Mouse (Mus musculus) spleen, adult 18-20 months (tissue): ENCODE results near the gene Fam131c.
A peak's percentile ranks its signal among the peaks of the same experiment; 100 is the strongest.

Source experiments
- DNase-seq, 2 experiments: peaks; one replicate each; pipeline ENCODE4 v3.0.0; 2022; ENCODE audit warnings: mixed read lengths in 2 of 2

Fam131c gene

DNA sequence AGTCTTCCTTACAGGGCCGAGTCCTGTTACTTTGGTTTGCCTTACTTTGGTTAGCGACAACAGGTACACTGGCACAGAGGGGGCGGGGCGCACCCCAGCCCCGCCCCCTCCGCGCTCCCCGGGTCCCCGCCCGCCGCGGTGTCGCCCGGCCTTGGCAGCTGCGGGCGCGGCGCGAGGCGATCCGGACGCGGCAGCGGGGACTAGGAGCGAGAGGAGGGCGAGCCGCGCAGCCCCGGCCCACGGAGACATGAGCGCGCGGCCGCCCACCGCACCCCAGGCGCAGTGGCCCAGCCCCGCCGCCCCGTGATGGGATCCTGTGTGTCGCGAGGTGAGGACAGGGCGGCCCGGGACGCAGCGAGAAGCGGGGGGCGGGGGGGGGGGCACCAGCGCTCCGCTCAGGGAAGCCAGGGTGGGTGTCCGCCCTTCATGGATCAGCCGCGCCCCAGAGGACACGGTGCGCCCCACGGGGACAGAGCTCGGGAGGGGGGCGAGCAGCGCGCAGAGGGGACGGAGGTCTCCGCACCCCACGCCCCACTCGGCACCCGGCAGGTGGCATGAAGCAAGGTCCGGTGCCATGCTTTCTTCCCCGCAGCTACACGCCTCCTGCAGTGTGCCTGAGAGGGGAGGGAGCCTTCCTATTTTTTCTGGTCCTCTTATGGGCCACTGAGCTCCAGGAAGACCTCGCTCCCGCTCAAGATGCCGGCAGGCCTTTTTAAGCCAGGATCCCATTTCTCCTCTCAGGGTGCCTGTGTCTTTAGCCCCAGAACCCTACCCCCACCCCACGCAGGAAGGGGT is at the start of gene Fam131c:
TSS of gene Fam131c (plus strand) at position 224 of the 795 bp plus-strand sequence.
- DNase-seq, result peak in 1 of 2 experiments; percentile 8

DNA sequence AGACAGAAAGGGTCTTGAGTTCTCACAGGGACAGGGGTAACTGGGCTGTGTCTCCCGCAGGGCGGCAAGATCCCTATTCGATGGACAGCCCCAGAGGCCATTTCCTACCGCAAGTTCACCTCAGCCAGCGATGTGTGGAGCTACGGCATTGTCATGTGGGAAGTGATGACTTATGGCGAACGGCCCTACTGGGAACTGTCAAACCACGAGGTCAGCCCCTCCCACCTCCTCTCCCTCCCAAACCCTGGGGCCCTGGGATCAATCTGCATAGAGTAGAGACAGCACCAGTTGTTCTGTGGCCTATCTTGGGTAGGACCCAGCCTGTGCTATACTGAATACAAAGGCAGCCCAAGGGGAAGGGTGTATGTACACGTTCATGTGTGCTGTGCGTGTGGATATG is 45.5 kb upstream of the Fam131c start:
- no peak for DNase-seq

DNA sequence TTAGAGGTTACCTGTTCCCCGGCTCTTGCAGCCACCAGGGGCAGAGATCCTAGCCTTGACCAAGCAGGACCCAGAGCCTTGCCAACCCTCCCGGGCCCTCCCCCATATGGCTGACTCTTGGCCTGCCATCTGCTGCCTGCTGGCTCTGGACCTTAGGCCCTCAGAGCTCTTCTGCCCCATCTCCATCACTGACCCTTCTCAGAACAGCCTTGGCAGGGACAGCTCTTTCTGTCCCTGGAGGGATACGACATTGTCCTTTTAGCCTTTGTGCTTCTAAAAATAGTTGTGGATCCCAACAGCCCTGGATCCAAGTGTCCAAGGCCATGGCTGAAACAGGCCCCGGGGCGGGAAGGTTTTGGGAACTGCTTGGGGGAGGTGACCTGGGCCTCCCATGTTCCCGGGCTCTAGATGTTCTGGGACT is 43.2 kb upstream of the Fam131c start:
- DNase-seq, result no peak

DNA sequence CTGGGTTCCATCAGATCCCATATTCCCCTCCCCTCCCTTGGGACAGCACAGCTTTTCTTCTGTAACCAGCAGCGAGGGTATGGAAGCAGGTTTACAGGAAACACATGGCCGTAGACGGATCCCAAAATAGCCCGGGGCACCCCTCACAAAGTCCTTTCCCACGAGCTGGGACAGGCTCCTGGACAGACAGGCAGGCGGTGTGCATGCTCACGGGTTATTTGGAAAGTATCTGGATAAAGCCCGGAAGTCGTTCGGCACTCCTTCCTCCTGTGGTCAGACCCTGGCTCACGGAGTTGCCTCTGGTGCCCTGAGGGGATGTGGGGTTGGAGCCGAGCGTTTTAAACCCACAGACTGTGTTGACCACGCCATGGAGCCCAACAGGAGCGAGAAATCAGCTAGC is 42.4 kb upstream of the Fam131c start:
- no peak for DNase-seq

DNA sequence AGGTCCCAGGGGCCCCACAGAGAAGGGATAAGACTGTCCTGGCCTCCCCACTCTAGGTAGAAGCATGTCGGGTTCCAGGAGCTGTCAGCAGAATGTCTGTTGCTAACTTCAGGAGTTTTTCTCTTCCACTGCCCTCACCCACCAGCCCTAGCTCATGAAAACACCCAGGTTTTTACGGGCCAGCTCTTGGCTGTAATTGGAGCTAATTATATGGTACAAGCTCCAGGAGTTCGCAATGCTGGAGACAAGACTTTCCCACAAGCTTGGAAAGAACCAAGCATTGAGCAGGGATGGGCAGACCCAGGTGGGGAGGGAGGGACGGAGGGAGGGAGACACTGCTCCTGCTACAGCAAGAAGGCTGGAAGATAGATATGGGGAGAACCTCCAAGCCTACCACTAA is 40.9 kb upstream of the Fam131c start:
- no peak for DNase-seq

DNA sequence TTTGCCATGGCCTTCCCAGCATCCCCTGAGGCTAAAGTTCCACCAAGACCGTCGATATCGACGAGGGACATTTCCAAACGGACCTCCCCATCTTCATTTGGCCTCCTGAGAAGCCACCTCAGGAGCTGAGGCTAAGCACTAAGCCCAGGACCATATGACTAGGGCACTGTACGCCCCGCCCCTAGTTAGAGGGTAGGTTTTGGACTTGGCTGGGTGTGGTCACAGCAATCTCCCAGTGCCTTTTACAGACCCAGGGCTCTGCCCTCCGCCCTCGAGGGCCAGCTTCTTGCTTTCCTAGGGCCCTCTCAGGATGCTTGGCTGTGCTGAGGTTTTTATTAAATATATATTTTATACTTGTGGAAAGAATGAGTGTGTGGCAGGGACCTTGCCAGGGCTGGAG is 39.3 kb upstream of the Fam131c start:
- no peak for DNase-seq

DNA sequence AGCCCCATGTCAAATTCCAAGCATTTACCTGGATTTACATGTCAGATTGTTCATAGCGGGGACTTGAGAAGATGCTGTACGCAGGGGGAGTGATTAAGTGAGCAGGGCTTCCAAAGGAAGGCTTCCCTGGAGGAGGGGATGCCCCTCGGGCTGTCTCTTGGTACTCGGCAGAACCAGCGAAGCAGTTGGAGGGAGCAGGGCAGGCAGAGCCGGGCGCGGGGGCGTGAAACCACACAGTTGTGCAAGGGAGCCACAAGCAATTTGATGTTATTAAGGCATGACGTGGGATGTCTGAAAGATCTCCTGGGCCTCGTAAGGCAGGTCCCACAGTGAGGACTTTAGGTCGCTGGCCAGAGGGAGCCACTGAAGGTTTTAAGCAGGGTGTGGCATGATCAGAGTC is 38.1 kb upstream of the Fam131c start:
- no peak for DNase-seq

DNA sequence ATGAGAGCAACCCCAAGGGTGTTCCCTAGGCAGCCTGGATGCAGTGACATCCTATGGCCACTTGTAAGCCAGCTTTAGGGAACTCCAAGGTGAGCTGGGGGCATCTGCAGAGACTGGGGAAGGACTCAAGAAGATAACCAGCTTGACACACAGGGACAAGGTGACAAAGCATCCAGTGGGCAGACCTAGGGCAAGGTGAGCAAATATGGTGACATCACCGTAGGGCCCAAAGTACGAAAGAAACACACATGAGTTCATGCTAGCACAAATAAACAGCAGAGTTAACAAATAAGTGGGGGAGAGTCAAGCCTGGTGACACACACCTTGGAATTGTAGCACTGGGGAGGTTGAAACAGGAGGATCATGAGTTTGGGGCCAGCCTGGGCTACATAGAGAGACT is 36.6 kb upstream of the Fam131c start:
- DNase-seq, result no peak

DNA sequence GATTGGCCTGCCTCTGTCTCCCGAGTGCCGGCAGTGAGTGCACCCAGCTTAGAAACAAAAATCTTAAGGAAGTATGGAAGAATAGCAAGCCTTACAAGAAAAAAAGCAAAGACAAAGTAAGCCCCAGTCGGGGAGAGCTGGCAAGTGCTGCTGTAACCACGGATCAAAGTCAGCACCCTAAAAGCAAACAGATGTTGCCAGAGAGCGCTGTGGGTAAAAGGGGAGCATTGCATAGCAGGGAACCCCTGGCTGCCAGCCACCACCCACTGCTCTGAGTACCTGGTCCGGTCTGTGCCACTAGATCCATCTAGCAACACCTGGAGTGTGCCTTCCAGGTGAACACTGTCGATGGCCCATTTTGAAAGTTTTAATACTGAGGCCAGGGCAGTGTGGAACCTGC is 35.8 kb upstream of the Fam131c start:
- no peak for DNase-seq

DNA sequence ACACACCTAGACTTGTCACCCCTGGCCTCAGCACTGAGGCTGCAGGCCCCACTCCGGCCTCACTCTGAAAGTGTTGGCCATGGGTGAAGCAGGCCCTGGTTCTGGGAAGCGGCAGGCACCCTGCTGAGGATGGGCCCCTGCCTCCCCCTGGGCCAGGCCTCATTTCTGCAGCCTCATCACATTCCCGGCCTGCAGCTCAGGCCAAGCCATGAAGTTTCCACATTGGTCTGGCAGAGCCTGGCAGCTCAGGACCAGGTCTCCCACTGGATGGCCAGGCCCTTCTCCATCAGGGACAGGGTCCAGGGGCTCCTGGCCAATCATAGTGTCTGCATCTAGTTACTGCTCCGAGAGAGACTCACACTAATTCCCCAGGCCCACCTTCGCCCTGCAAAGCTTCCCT is 33.3 kb upstream of the Fam131c start:
- no peak for DNase-seq

DNA sequence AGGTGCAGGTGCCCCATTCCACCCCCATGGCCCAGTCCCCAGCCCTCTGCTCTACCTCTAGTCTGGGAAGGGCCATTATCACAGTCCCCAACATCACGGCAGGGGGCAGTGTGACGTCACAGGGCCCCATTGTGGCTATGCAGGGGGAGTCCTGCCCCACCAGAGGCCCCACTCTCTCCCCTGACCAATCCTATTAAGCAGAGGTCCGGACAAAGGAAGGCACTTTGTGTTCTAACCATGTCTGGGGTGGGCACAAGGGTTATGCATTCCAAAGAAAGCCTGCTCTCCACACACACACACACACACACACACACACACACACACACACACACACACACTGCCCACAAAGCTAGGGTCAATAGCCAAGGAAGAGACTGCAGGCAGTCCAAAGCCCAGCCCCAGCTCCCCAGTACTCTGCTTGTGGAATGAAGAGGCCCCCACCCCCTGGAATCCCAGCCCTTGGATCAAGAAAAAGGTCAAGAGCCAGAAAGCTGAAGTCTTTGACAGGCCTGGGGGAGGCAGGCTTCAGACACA is 32.7 kb upstream of the Fam131c start:
- no peak for DNase-seq

DNA sequence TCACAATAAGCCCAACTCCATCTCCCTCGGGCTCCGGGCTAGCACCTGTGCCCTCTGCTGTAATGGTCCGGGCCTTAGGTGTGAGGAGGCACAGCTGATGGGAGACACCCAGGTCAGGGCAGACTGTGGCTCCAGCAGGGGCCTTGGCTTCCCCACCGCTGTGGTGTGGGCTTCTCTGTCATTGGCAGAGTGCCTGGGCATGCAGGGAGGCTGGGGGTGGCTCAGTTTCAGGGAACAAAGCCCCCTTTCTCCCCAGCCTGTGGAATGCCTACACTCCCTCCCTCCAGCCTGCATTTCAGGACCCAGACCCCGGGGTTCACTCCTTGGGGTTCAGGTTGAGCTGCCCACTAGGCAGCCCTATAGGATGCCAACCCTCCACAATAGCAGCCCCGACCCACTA is 31.8 kb upstream of the Fam131c start:
- DNase-seq, result no peak

DNA sequence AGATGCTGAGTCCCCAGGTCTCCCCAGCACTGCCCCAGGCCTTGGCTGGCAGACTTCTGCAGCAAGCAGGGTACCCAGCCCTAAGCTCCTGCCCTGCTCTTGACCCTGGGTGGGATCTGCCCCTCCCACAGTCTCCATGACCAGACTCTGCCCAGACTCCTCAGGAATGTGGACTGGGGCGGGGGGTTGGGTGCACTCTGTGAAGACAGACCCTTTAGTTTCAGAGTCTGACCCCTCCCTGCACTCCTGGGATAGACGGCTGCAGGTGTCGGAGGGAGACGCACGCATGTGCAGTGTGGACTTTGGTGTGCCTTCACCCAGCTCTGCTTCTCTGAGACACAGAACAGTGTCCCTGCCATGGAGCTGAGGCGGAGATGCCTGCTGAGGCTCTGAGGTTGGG is 30.0 kb upstream of the Fam131c start:
- DNase-seq, result no peak

DNA sequence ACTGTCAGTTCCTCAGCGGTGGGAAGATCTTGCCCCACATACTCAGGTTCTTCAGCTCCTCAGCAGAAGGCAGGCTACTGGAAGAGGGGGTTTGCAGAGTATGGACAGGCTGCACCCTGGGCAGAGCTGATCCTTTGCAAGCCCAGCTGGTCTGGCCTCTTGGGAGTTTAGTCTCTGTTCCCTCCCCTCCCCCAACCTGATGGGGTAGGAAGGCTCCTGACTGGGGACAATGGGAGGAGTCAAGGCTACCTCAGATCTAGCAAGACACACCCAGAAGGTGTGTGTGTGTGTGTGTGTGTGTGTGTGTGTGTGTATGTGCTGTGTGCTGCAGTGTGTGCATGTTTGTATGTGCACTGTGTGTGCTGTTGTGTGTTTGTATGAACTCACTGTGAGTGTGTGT is 29.2 kb upstream of the Fam131c start:
- no peak for DNase-seq

DNA sequence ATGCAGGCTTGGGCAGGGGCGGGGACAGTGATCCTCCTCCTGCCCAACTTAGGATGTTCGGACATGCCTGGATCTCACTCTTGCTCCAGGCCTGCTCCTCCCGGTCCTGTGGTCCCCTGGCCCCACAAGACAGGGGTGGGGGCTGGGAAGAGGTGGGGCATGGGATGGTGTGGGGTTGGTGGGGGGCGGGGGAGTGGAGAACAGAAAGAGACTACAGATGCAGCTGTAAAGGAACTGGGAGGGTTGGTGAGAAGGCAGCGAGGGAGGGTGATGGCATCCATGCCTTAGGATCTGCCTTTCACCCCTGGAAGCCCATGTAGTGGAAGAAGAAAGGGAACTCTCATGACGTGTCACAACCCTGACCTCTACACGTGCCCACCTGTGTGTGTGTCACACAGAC is 26.5 kb upstream of the Fam131c start:
- no peak for DNase-seq

DNA sequence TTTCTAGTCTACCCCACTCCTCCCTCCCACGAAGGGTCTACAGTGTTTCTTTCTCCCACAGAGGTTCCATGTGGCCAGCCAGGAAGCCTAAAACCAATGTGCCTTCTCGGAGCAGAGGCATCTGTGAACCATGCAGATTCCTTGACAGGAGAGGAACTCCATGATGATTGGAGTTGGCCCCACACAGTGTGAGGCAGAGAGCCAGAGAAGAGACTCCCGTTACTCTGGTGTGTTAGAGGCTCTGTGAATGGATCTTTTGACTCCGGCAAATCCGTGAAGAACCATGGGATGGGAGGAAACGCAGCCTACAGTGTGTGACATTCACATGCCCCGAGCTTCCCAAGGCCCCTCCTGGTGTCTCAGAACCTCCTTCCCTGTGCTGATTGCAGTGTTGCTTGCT is 24.5 kb upstream of the Fam131c start:
- no peak for DNase-seq

DNA sequence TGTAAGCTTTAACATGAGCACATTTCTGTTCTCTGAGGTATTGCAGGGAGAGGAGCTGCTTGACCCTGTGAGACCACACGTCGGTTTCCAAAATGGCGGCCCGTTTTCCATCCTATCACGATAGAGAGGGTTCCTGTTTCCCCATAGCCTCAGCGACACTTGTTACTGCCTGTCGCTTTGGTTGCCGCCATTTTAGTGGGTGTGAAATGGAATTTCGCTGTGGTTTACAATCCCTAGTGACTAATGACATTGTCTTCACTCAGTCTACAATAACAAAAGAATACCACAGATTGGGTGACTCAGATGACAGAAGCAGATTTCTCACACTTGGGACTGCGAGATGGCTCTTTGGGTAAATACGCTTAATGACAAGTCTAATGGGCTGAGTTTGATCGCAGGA is 22.8 kb upstream of the Fam131c start:
- no peak for DNase-seq

DNA sequence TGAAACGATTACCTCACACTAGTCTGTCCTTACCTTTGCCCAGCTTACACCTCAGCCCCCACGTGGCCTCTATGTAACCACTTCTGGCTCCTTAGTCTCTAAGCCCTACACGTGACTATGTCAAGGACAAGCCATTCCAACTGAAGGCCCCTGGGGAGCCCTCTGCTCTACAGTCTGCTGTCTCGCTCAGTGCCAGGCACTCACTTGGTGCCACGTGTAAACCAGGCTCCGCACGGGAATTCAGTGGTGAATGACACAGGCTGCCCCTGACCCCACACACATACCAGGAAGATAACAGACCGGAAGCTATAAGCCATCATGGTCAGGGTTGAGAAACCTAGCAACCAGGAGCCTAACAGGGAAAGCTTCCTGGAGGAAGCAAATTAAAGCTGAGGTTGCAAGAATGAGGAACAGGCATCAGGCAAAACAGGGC is 20.6 kb upstream of the Fam131c start:
- DNase-seq, result no peak

DNA sequence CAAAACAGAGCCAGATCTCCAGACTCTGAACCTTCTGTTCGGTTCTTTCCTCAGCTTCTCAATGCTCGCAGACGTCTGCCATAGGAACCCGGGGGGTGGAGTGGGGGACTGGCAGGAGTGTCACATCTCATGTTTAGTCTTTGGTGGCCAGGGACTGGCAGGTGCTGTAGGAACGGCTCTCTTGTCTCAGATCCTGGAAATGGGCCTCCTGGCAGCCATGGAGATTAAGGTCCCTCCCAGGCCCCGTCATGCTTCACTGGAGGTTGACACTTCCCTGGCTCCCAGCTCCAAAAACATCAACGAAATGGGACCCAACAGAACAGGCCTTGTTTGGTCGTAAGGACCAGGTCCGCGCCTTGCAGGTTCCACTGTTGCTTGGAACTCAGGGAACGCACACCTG is 19.4 kb upstream of the Fam131c start:
- no peak for DNase-seq

DNA sequence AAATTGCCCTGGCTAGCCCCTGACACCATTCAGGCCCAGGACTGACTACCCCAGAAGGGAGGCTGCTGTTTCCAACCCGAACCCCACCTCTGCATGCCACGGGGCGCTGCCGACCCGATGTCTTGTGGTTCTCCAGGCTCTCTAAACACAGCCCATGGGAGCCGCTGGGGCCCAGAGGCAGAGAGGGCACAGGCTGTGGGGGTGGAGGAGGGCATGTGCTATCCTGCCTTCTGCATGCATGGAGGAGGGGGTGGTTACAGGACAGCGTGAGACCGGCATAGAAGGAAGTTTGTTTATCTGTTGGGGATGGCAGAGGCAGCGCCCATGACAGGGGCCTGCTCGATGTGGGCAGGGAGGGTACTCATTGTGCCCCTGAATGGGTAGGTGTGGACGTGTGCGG is 18.0 kb upstream of the Fam131c start:
- DNase-seq, result no peak

DNA sequence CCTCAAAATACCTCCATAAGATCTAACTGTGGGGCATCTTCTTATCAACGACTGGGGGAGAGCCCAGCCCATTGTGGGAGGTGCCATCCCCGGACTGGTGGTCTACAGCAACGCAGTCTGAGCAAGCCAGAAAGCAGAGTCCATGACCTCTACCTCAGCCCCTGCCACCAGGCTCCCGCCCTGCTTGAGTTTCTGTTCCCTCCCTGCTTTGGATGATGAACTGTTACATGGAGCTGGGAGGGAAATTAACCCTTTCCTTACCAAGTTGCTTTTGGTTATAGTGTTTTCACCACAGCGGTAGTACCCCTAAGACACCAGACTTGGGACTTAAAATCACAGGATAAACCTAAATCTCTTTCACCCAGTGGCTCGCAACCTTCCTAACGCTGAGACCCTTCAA is 16.0 kb upstream of the Fam131c start:
- DNase-seq, result no peak

DNA sequence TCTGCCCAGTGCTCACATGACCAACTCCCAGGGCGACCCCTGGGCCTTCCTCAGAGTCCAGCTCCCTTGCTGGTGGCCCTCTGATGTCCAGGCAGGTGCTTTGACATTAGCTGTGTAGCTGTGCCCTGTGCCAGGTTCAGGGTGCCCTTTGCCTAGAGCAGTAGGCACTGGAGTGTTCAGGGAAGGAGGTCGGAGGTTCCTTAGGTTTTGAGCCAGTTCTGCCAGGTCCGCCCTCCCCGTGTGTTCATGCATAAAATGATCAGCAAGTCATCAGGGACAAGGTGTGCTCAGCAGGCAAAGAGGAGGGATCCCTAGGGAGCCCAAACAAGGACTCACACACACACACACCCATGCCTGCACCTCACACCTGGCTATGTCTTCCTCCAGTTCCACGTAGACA is 15.0 kb upstream of the Fam131c start:
- DNase-seq, result no peak

DNA sequence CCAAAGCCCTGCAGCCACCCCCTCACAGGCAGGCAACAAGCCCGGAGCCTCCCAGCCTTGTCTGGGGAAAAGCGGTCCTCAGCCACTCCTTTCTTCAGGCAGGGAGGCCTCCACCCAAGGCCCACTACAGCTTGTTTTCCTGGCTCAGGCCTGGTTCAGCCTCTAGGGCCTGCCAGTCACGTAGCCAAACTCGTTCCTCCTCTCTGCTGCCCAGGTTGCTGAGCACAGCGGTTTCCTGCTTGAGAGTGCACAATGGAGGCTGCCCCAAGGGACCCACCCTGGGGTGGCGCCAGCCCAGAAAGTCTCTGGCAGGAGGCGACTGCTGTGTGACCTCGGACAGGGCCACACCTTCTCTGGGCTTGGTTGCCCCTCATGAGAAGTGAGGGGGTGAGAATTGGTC is 14.2 kb upstream of the Fam131c start:
- DNase-seq, result peak; percentile 39 to 46

DNA sequence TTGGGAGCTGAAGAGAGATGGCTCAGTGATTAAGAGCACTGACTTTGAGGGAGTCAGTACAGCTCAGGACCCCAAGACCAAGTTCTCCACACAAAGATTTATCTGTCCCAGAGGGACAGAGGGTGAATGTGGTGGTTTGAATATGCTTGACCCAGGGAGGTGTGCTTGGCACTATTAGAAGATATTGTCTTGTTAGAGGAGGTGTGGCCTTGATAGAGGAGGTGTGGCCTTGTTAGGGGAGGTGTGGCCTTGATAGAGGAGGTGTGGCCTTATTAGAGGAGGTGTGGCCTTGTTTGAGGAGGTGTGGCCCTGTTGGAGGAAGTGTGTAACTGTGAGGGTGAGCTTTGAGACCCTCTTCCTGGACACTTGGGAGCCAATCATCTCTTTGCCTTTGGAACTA is 10.2 kb upstream of the Fam131c start:
- no peak for DNase-seq

DNA sequence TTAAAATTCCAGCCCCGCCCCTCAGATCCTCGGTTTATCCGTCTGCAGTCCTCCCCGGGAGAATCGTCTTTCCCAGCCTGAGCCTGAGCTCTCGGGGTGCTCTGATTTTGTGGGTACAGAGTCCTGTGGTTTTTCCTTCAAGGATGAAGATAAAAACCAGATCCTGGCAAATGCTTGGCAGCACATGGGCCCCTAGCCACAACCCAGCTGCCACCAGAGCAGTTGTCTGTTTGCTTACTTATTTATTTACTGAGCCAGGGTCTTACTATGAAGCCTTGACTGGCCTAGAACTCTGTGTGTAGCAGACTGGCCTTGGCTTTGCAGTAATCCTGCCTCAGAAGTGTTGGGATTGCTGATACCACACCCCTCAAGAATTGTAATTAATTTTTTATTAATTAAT is 8.8 kb upstream of the Fam131c start:
- no peak for DNase-seq
